Mouse (Mus musculus) midbrain, embryonic 16.5 days (tissue): ENCODE measurements at regions not wholly inside any gene's neighbourhood (a gene's known extent, or its start where the extent isn't known, plus 50 kb on each side); places are given as distances from the start of the nearest gene placed in this dataset.
A peak's percentile ranks its signal among the peaks of the same experiment; 100 is the strongest.

ENCODE experiments used
- ATAC-seq: fragments of 200-750 bp; cut with Nextera tagmentation; 2 replicates; pipeline ENCODE4 v1.8.0; 2017; ENCODE audit warnings: moderate TSS enrichment
- H3K27ac ChIP-seq: fragments of 300-500 bp; sonication (generic); 2 replicates; pipeline ENCODE4 v1.5.1; 2014; ENCODE audit warnings: mild to moderate bottlenecking, low read length, mixed read lengths
- H3K27me3 ChIP-seq: fragments of 300-500 bp; sonication (generic); 2 replicates; pipeline ENCODE4 v1.6.1; 2014; ENCODE audit warnings: low read depth, low read length, mixed read lengths; ENCODE audit not compliant: control insufficient read depth, insufficient read depth
- H3K36me3 ChIP-seq: fragments of 300-500 bp; sonication (generic); 2 replicates; pipeline ENCODE4 v1.6.1; 2014; ENCODE audit warnings: mild to moderate bottlenecking, low read length, moderate library complexity, mixed read lengths; ENCODE audit not compliant: control insufficient read depth, insufficient read depth
- H3K4me1 ChIP-seq: fragments of 300-500 bp; sonication (generic); 2 replicates; pipeline ENCODE4 v1.6.1; 2014; ENCODE audit warnings: mild to moderate bottlenecking, low read length, mixed read lengths; ENCODE audit not compliant: control insufficient read depth, insufficient read depth
- H3K4me2 ChIP-seq: fragments of 300-500 bp; sonication (generic); 2 replicates; pipeline ENCODE4 v1.6.1; 2014; ENCODE audit warnings: mild to moderate bottlenecking, low read length, mixed read lengths
- H3K4me3 ChIP-seq: fragments of 300-500 bp; sonication (generic); 2 replicates; pipeline ENCODE4 v1.5.1; 2014; ENCODE audit warnings: low read depth, mild to moderate bottlenecking, low read length, moderate library complexity, mixed read lengths
- H3K9ac ChIP-seq: fragments of 300-500 bp; sonication (generic); 2 replicates; pipeline ENCODE4 v1.6.1; 2014; ENCODE audit warnings: low read depth, low read length, mixed read lengths
- H3K9me3 ChIP-seq: fragments of 300-500 bp; sonication (generic); replicated peaks from 2 replicates; pipeline ENCODE4 v1.6.1; 2014; ENCODE audit warnings: mild to moderate bottlenecking, low read length, mixed read lengths; ENCODE audit not compliant: control insufficient read depth, poor library complexity, severe bottlenecking
- WGBS: fragments of 180-500 bp; shearing (Covaris S2); extraction: QIAGEN DNeasy Blood & Tissue Kit; methylation state at CpG from one replicate; pipeline ENCODE4 v1.1.7; 2014; 5-methylcytosine and 5-hydroxymethylcytosine counted together

- H3K36me3 ChIP-seq, result no peaks in the 10 kb centered on the region
- H3K27me3 ChIP-seq, result no peaks in the 10 kb centered on the region
- WGBS, result 25% methylated on average over 9 of the region's 9 CpGs
- H3K27ac ChIP-seq, result peak overlapping the region; percentile 67
- no peaks in the 10 kb centered on the region for H3K9me3 ChIP-seq
- ATAC-seq, result peak; percentile 85
- peaks cover 7% of the 10 kb centered on the region for H3K4me1 ChIP-seq
- H3K9ac ChIP-seq, result peak overlapping the region; percentile 48; the same call in 1 of the 2 replicates
- peak overlapping the region; percentile 1; the same call in 1 of the 2 replicates for H3K4me3 ChIP-seq
- peak overlapping the region; percentile 48 for H3K4me2 ChIP-seq
These were observed 702.2 kb upstream of the Tyrp1 start for GRCm38 (mm10) chr4:80131623-80132301.

GRCm38 (mm10) chr4:80140261-80140660, 693.7 kb upstream of the Tyrp1 start:
- Histone ChIP-seq H3K4me2 (no peak overlapping the region), H3K27ac (no peak overlapping the region), H3K27me3 (no peaks in the 10 kb centered on the region), H3K9ac (no peak overlapping the region), H3K36me3 (no peaks in the 10 kb centered on the region), H3K4me3 (no peak overlapping the region), H3K4me1 (no peaks in the 10 kb centered on the region), H3K9me3 (no peaks in the 10 kb centered on the region)
- no peak for ATAC-seq
- WGBS, result 92% methylated on average over 4 of the region's 4 CpGs

- Histone ChIP-seq H3K4me2 (no peak overlapping the region), H3K4me1 (no peaks in the 10 kb centered on the region), H3K9me3 (no peaks in the 10 kb centered on the region), H3K4me3 (no peak overlapping the region), H3K27me3 (no peaks in the 10 kb centered on the region), H3K36me3 (no peaks in the 10 kb centered on the region), H3K9ac (no peak overlapping the region), H3K27ac (no peak overlapping the region)
- no peak for ATAC-seq
- WGBS, result 84% methylated on average over 4 of the region's 4 CpGs
These were observed 674.1 kb upstream of the Tyrp1 start for GRCm38 (mm10) chr4:80159842-80160241.

- 78% methylated on average over 6 of the region's 6 CpGs for WGBS
- H3K4me3 ChIP-seq, result no peak overlapping the region
These were observed 660.7 kb upstream of the Tyrp1 start for GRCm38 (mm10) chr4:80173229-80173628.

GRCm38 (mm10) chr4:80202223-80202622, 631.7 kb upstream of the Tyrp1 start:
- WGBS, result 70% methylated on average over 1 of the region's 1 CpGs
- no peak overlapping the region for H3K4me3 ChIP-seq
- no peaks in the 10 kb centered on the region for H3K36me3 ChIP-seq
- no peak for ATAC-seq
- H3K4me2 ChIP-seq, result no peak overlapping the region
- H3K27ac ChIP-seq, result no peak overlapping the region
- H3K9me3 ChIP-seq, result no peaks in the 10 kb centered on the region
- no peak overlapping the region for H3K9ac ChIP-seq
- no peaks in the 10 kb centered on the region for H3K27me3 ChIP-seq
- H3K4me1 ChIP-seq, result no peaks in the 10 kb centered on the region

More at GRCm38 (mm10) chr4:80173229-80173628, 660.7 kb upstream of the Tyrp1 start:
- H3K27ac ChIP-seq, result no peak overlapping the region
- no peak overlapping the region for H3K4me2 ChIP-seq
- H3K9me3 ChIP-seq, result no peaks in the 10 kb centered on the region
- no peak overlapping the region for H3K9ac ChIP-seq
- no peaks in the 10 kb centered on the region for H3K36me3 ChIP-seq
- H3K27me3 ChIP-seq, result no peaks in the 10 kb centered on the region
- no peaks in the 10 kb centered on the region for H3K4me1 ChIP-seq
- no peak for ATAC-seq

- peak; percentile 93 for ATAC-seq
- no peaks in the 10 kb centered on the region for H3K36me3 ChIP-seq
- no peak overlapping the region for H3K27ac ChIP-seq
- H3K4me3 ChIP-seq, result no peak overlapping the region
- no peaks in the 10 kb centered on the region for H3K9me3 ChIP-seq
- no peak overlapping the region for H3K9ac ChIP-seq
- WGBS, result 75% methylated on average over 6 of the region's 6 CpGs
- no peak overlapping the region for H3K4me2 ChIP-seq
- no peaks in the 10 kb centered on the region for H3K27me3 ChIP-seq
- H3K4me1 ChIP-seq, result no peaks in the 10 kb centered on the region
These were observed 630.0 kb upstream of the Tyrp1 start for GRCm38 (mm10) chr4:80203916-80204315.

GRCm38 (mm10) chr4:80204374-80204773, 629.5 kb upstream of the Tyrp1 start:
- no peak overlapping the region for H3K4me3 ChIP-seq
- ATAC-seq, result no peak
- no peaks in the 10 kb centered on the region for H3K9me3 ChIP-seq
- no peak overlapping the region for H3K4me2 ChIP-seq
- H3K9ac ChIP-seq, result no peak overlapping the region
- no peaks in the 10 kb centered on the region for H3K27me3 ChIP-seq
- H3K36me3 ChIP-seq, result no peaks in the 10 kb centered on the region
- WGBS, result 77% methylated on average over 5 of the region's 5 CpGs
- H3K27ac ChIP-seq, result no peak overlapping the region
- H3K4me1 ChIP-seq, result no peaks in the 10 kb centered on the region
